Mouse (Mus musculus) kidney, adult 2 months (tissue): Measurements from ENCODE around the gene Cmss1. TPM values are rescaled to one million over a fixed set of nuclear protein-coding genes. Genes with fewer than 3 reads are reported as not detected.

Source experiments
- DNase-seq: peaks from one replicate; pipeline ENCODE4 v3.0.0; 2021
- H3K27ac ChIP-seq: fragments of 200-500 bp; 2 replicates; pipeline ENCODE4 v1.5.1; 2012; ENCODE audit warnings: low read depth, low read length, control low read depth, inconsistent platforms; ENCODE audit not compliant: insufficient read depth
- H3K27me3 ChIP-seq: fragments of 200-500 bp; replicated peaks from 2 replicates; pipeline ENCODE4 v1.6.1; 2012; ENCODE audit warnings: mild to moderate bottlenecking, moderate library complexity, low read length, inconsistent platforms; ENCODE audit not compliant: control insufficient read depth, insufficient read depth
- H3K36me3 ChIP-seq: fragments of 200-500 bp; 2 replicates; pipeline ENCODE4 v1.6.1; 2012; ENCODE audit warnings: mild to moderate bottlenecking, moderate library complexity, low read length, inconsistent platforms; ENCODE audit not compliant: control insufficient read depth, insufficient read depth
- H3K4me1 ChIP-seq: fragments of 200-500 bp; 2 replicates; pipeline ENCODE4 v1.6.1; 2011; ENCODE audit warnings: low read length; ENCODE audit not compliant: control insufficient read depth, insufficient read depth
- H3K4me3 ChIP-seq: fragments of 200-500 bp; 2 replicates; pipeline ENCODE4 v1.5.1; 2011; ENCODE audit warnings: mild to moderate bottlenecking, low read depth, low read length, control low read depth; ENCODE audit not compliant: insufficient read depth
- CTCF ChIP-seq: fragments of 200-500 bp; conservative IDR thresholded peaks from 2 replicates; pipeline ENCODE4 v1.5.1; 2011; ENCODE audit warnings: low read depth, mild to moderate bottlenecking, control low read depth, low read length, moderate library complexity, mixed read lengths; ENCODE audit not compliant: insufficient read depth, insufficient read length
- POLR2A ChIP-seq: fragments of 200-500 bp; IDR thresholded peaks from one replicate; pipeline ENCODE4 v1.6.1; 2011; ENCODE audit warnings: low read depth, low read length, control low read depth
- WGBS: fragments of 180-500 bp; shearing (Covaris S2); methylation state at CpG from one replicate; pipeline ENCODE4 v1.1.7; 2018; 5-methylcytosine and 5-hydroxymethylcytosine counted together
- polyA plus RNA-seq: library from polyadenylated mRNA; depleted of rRNA; stranded (reverse); fragments of >200 nt; gene quantifications from 2 replicates; pipeline ENCODE4 v1.2.3, GENCODE M21; 2012

The Cmss1 gene
- polyA plus RNA-seq, 1 experiment = 7.2 TPM

DNA sequence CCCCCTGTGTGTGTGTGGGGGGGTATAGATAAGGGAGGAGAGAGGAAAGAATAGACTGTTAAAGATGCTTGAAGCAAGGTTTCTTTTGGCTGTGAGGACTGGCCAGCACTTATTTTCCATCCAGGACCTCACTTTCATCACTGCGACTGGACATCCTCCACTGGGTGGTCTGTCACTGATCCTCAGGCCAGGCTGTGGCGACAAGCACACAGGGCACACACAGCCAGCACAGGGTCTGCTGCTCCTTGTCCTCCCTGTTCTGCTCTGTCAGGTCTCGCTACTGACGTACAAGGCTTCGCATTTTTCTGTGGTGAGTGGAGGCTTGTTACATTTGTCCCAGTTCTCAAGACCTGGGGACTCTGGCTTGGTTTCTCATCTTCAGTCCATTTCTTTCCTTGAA, 187.3 kb downstream of the Cmss1 start:
- H3K27me3 ChIP-seq = no peaks in the 10 kb centered on the region
- no peak overlapping the region for H3K4me3 ChIP-seq
- WGBS = 69% methylated on average over 5 of the region's 5 CpGs
- peak; percentile 22 for DNase-seq
- TF ChIP-seq POLR2A = no peak
- TF ChIP-seq CTCF = no peak
- H3K27ac ChIP-seq = 0 out of 2 replicates have a peak overlapping the region, but pooled peaks have one; percentile 2
- H3K4me1 ChIP-seq = peaks cover 14% of the 10 kb centered on the region
- no peaks in the 10 kb centered on the region for H3K36me3 ChIP-seq

DNA sequence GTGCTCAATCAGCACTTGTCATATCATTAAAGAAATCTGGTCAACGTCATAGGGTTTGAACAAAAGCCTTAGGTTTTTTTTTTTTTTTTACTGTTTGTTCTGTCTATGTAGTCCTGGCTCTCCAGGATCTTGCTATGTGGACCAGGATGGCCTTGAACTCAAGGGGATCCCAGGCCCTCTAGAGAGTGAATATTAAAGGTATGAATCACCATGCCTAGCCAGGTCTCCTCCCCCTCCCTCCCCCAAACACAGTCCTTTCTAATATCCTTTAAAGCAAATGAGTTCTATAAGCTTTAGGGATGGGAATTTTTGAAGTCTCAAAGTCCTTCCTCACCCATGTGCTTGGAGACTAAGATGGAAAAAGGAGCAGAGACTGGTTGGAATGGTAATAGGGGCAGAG, 188.7 kb downstream of the Cmss1 start:
- no peaks in the 10 kb centered on the region for H3K27me3 ChIP-seq
- no peak for DNase-seq
- 90% methylated on average over 1 of the region's 1 CpGs for whole genome bisulfite sequencing
- H3K4me1 ChIP-seq = peaks cover 14% of the 10 kb centered on the region
- H3K4me3 ChIP-seq = no peak overlapping the region
- H3K36me3 ChIP-seq = no peaks in the 10 kb centered on the region
- TF ChIP-seq POLR2A (no peak), CTCF (no peak)
- no peak overlapping the region for H3K27ac ChIP-seq

DNA sequence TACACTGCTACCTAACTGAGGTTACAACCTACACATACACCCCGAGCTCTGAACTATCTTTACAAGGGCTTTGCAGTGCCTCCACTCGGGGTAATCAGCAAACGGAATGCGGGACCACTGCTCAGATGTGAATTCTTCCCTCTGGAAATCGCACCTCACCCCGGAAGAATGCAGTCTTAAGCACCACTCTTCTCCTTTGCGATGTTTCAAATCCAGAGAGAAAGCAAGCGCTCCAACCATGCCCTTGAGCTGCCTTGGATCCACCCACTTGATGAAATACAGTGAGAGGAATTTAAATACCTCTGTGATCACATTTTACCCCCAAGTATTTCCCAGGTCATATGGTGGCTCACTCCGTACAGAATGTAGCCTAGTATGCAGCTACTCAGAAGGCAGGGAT, 189.6 kb downstream of the Cmss1 start:
- Histone ChIP-seq H3K27ac (no peak overlapping the region), H3K36me3 (no peaks in the 10 kb centered on the region), H3K27me3 (no peaks in the 10 kb centered on the region), H3K4me1 (peaks cover 11% of the 10 kb centered on the region), H3K4me3 (no peak overlapping the region)
- DNase-seq = no peak
- TF ChIP-seq CTCF (no peak), POLR2A (no peak)
- WGBS = 79% methylated on average over 9 of the region's 9 CpGs

DNA sequence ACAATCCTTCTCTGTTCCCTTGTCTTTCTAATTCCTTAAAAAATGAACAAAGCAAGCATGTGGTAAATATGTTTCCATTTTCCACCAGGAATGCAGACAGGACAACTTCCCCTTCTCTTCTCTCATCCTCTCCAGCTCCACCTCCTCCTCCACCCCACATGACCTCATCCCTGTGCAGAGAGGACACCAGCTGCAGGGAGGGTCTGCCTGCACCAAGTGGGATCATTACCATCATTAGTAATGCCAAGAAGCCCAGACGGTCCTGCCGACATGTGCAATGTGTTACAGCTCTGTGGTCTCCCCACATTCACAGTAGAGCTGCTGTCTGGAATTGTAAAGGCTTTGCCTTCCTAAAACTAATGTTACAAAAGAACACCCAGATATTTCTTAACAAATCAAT, 190.6 kb downstream of the Cmss1 start:
- Histone ChIP-seq H3K27ac (no peak overlapping the region), H3K27me3 (no peaks in the 10 kb centered on the region), H3K4me1 (peaks cover 2% of the 10 kb centered on the region; the same call in 1 of the 2 replicates), H3K36me3 (no peaks in the 10 kb centered on the region), H3K4me3 (no peak overlapping the region)
- TF ChIP-seq POLR2A (no peak), CTCF (no peak)
- whole genome bisulfite sequencing = 55% methylated on average over 2 of the region's 2 CpGs
- DNase-seq = no peak

DNA sequence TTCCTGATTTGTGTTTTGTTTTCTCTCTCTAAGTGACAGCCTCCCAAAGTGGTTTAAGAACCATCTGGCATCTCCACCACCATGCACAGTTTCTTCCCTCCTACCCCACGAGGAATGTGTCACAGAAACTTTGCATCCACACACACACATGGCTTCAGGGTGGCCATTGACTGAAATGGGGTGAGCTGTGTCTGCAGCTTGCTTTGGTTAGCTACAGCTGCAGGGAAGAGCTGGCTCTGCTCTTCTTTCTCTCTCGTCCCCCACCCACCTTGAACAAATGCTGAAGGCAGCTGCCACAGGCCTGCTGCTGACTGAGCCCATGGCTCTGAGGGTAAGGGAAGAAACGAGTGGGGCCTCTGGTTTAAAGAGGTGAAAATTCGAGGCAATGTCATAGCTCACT, 193.9 kb downstream of the Cmss1 start:
- Histone ChIP-seq H3K27ac (no peak overlapping the region), H3K36me3 (no peaks in the 10 kb centered on the region), H3K4me3 (no peak overlapping the region), H3K27me3 (no peaks in the 10 kb centered on the region), H3K4me1 (no peaks in the 10 kb centered on the region)
- no peak for TF ChIP-seq POLR2A
- TF ChIP-seq CTCF = no peak
- no peak for DNase-seq
- 64% methylated on average over 4 of the region's 4 CpGs for WGBS

DNA sequence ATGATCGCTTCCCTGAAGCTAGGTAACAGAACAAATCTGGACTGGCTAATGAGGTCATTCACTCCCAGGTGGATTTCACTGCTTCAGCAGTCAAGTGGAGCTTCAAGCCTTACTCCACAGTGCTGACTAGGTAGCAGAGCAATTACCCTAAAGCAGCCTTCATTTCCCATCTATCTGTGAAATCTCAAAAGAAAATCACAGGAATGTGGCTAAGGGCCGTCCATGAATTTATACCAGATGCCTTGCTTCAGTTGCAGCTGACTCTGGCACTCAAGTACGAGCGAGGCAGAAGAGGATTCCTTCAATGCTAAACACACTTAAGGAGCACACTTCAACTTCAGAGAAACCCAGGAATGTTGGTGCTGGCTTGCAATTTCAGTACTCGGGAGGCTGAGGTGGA, 202.8 kb downstream of the Cmss1 start:
- DNase-seq = no peak
- TF ChIP-seq POLR2A (no peak), CTCF (no peak)
- Histone ChIP-seq H3K4me1 (peaks cover 1% of the 10 kb centered on the region; the same call in 1 of the 2 replicates), H3K4me3 (no peak overlapping the region), H3K27me3 (no peaks in the 10 kb centered on the region), H3K27ac (no peak overlapping the region), H3K36me3 (no peaks in the 10 kb centered on the region)
- 53% methylated on average over 5 of the region's 5 CpGs for WGBS

DNA sequence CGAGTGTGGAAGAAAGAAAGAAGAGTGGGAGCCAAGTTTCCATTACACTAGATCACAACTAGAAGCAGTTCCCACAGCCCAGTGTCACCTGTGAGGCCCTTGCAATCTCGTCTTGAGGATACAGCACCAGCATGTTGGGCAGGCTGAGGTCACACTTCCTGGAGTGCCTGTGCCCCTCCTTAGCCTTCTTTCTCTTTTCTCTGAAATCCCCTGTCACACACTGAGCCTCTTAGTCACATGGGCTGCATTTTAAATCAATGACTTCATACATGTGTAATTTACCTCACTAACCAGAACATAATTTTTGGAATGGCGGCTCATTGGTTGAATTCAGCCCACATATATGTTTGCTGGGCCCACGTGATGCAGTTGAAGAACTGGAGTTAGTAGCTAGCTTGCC, 203.8 kb downstream of the Cmss1 start:
- DNase-seq = no peak
- no peak overlapping the region for H3K4me3 ChIP-seq
- H3K27me3 ChIP-seq = no peaks in the 10 kb centered on the region
- WGBS = 88% methylated on average over 4 of the region's 4 CpGs
- no peaks in the 10 kb centered on the region for H3K36me3 ChIP-seq
- TF ChIP-seq POLR2A (no peak), CTCF (no peak)
- peaks cover 7% of the 10 kb centered on the region; the same call in 1 of the 2 replicates for H3K4me1 ChIP-seq
- H3K27ac ChIP-seq = no peak overlapping the region

DNA sequence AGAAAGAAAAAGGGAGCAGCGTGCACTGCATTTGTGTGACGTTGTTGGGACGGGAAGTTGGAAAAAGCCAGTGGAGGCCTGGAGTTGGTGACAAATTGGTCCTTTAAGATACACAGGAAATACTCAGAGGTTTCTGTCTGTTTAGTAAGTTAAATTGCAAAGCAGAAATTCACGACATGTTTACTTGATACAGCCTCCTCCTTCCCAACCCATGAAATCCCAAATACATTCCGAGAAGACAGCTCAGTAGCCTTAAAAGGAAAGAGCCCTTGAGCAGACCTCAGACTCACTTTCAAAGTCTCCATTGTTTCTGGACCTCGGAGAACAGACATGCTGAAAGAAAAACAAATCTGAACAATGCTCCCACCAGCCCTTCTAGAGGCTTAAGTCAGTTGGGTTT, 205.0 kb downstream of the Cmss1 start:
- H3K27me3 ChIP-seq = no peaks in the 10 kb centered on the region
- no peak for DNase-seq
- H3K4me1 ChIP-seq = peaks cover 12% of the 10 kb centered on the region; the same call in 1 of the 2 replicates
- H3K4me3 ChIP-seq = no peak overlapping the region
- TF ChIP-seq CTCF (no peak), POLR2A (no peak)
- no peak overlapping the region for H3K27ac ChIP-seq
- no peaks in the 10 kb centered on the region for H3K36me3 ChIP-seq
- WGBS = 66% methylated on average over 6 of the region's 6 CpGs
